Mouse (Mus musculus) embryonic facial prominence, embryonic 10.5 days (tissue): Measurements from ENCODE around the gene Clcn2. TPM values are rescaled to one million over a fixed set of nuclear protein-coding genes. Genes with fewer than 3 reads are reported as not detected.

ENCODE experiments used
- DNase-seq: peaks from one replicate; pipeline ENCODE4 v3.0.0-alpha.2; 2017; ENCODE audit warnings: low spot score
- H3K27ac ChIP-seq: fragments of 300-500 bp; sonication (generic); replicated peaks from 2 replicates; pipeline ENCODE4 v1.5.1; 2016; ENCODE audit warnings: mild to moderate bottlenecking
- H3K27me3 ChIP-seq: fragments of 300-500 bp; sonication (generic); replicated peaks from 2 replicates; pipeline ENCODE4 v1.6.1; 2016; ENCODE audit warnings: low read depth, mild to moderate bottlenecking; ENCODE audit not compliant: poor library complexity, severe bottlenecking
- H3K36me3 ChIP-seq: fragments of 300-500 bp; sonication (generic); replicated peaks from 2 replicates; pipeline ENCODE4 v1.6.1; 2016; ENCODE audit warnings: mild to moderate bottlenecking, moderate library complexity
- H3K4me1 ChIP-seq: fragments of 300-500 bp; sonication (generic); 2 replicates; pipeline ENCODE4 v1.6.1; 2016
- H3K4me3 ChIP-seq: fragments of 300-500 bp; sonication (generic); 2 replicates; pipeline ENCODE4 v1.5.1; 2016; ENCODE audit warnings: mild to moderate bottlenecking, moderate library complexity
- H3K9me3 ChIP-seq: fragments of 300-500 bp; sonication (generic); 2 replicates; pipeline ENCODE4 v1.6.1; 2016; ENCODE audit warnings: mild to moderate bottlenecking
- WGBS: fragments of 180-500 bp; shearing (Covaris S2); methylation state at CpG from one replicate; pipeline ENCODE4 v1.1.7; 2016; 5-methylcytosine and 5-hydroxymethylcytosine counted together
- polyA plus RNA-seq: library from polyadenylated mRNA; unstranded; fragments of >200 nt; fragmentation: Nextera tagmentation; extraction: Ambion mirVana; gene quantifications from 2 replicates; pipeline ENCODE4 v1.2.1, GENCODE M21; 2016

Gene Clcn2
- polyA plus RNA-seq = 13.9 and 15.9 TPM in 2 replicates

DNA sequence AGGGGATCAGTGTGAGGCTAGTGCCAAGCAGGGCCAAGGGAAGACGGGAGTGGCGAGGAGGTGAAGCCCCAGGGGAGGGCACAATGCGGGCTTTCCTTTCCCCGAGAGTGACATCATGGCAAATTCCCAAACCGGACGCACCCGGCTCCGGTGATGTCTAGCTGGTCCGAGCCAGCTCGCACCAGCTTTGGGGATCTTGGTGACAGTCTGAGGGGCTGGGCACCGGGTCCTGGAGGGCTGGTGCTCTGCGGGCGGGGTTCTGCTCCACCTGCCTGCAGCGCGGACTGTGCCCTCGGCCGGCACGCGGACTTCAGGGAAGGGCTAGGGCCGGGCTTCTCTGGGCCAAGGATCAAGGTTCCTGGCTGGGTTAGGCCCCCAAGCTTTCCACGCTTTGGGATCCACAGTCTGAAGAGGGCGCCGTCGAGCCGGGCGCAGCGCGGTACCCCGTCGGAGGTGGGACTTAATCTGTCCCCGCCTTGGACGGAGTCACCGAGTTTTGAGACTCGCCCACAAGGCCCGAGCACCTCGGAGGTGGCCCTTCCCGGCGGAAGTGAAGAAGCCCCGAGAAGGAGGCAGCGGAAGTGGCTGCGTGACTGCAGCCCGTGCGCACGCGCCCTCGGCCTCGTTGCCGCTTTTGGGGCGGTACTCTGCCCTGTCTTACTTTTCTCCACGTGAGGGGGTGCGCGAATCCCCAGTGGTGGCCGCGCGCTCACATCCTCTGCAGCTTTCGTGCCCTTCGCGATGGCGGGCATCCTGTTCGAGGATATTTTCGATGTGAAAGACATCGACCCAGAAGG lies at the start of gene Clcn2, which contains the start of gene Polr2h:
Gene Clcn2, minus strand, starts transcription at position 566 of the 797 bp plus-strand sequence.
Gene Polr2h, plus strand, starts transcription at position 485 of the 797 bp plus-strand sequence.
- no peaks in the 10 kb centered on the region; the same call in 1 of the 2 replicates for H3K27me3 ChIP-seq
- DNase-seq = peak; percentile 96
- H3K27ac ChIP-seq = peak within 1 kb of the TSS; percentile 93
- peaks cover 43% of the 10 kb centered on the region for H3K36me3 ChIP-seq
- peak within 1 kb of the TSS; percentile 77 for H3K4me3 ChIP-seq
- H3K9me3 ChIP-seq = no peaks in the 10 kb centered on the region
- peaks cover 53% of the 10 kb centered on the region for H3K4me1 ChIP-seq
- WGBS = under 1% methylated on average over 62 of the region's 62 CpGs

DNA sequence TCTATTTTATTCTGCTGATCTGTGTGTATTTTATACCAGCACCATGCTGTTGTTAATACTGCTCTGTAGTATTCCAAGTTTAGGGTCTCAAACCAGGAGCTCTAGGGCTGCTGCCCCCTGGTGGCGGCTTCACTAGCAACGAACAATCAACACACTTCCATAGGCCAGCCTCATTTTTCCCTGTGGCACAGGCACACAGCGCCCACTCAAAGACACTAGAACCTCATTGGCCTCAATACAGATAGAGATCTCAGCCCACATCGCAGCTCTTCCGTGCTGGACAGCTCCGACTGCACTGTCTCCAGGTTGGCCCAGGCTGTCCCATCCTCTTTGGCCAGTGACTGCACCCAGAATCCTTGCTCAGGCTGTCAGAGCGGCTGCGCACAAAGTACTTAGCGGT lies 47.7 kb upstream of the Clcn2 start:
- Histone ChIP-seq H3K27ac (no peak overlapping the region), H3K9me3 (no peaks in the 10 kb centered on the region), H3K36me3 (no peaks in the 10 kb centered on the region), H3K4me1 (no peaks in the 10 kb centered on the region), H3K4me3 (no peak overlapping the region), H3K27me3 (no peaks in the 10 kb centered on the region)
- WGBS = 46% methylated on average over 9 of the region's 9 CpGs
- peak; percentile 66 for DNase-seq

DNA sequence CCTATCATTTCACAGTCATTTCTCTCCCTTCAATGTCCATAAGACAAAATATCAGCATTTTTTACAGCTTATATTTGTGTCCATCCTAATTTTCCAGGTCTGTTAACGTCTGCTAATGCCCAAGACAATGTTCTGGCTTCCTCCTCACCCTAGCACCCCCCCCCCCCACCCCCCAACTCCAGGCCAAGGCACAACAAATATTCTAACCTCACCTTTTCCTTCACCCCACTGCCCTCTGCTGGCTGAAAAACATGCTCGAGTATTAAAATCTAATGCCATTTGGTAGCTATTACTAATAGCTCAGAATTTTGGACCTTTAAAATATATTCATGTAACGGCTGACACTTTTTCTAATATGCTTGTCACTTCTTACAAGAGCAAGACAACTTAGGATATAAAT lies 44.1 kb upstream of the Clcn2 start:
- Histone ChIP-seq H3K4me3 (no peak overlapping the region), H3K9me3 (no peaks in the 10 kb centered on the region), H3K27ac (no peak overlapping the region), H3K36me3 (no peaks in the 10 kb centered on the region), H3K27me3 (no peaks in the 10 kb centered on the region), H3K4me1 (no peaks in the 10 kb centered on the region)
- peak; percentile 49 for DNase-seq
- WGBS = 12% methylated on average over 3 of the region's 3 CpGs

DNA sequence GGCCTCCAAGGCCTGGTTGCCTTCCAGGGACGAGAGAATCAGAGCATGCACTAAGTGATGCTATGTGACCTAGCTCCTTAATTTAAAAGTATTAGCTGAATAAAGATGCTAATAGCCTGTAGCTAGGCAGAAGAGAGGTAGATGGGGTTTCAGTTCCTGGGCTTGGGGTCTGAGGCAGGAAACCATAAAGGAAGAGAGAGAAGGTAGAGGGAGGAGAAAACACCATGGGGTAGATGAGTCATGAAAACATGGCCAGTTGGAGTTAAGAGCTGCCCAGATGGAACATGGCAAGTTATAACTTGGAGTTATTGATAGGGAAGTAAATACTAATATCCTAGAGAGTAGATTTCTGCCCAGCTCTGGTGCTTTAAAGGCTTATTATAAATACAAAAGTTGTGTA lies 39.8 kb upstream of the Clcn2 start:
- WGBS = 73% methylated on average over 1 of the region's 1 CpGs
- no peaks in the 10 kb centered on the region for H3K4me1 ChIP-seq
- no peak overlapping the region for H3K4me3 ChIP-seq
- no peaks in the 10 kb centered on the region for H3K9me3 ChIP-seq
- no peaks in the 10 kb centered on the region for H3K36me3 ChIP-seq
- DNase-seq = no peak
- H3K27ac ChIP-seq = no peak overlapping the region
- no peaks in the 10 kb centered on the region for H3K27me3 ChIP-seq

DNA sequence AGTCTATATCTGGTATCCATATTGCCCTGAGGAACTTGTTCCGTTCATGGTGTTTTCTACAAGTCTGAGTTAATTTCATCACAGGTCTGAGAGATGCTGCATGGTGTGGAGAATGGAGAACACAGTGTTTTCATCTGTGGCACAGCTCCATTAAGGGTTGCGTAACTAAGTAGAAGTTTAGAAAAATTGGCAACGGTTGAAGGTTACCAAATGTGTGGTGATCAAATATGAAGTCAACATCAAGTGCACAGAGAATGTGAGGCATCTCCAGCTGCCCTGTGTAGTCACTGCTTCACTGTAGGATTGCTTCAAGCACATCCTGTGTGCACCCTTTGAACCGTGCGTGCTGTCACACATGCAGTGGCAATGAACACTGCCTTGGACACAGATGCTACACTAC lies 38.5 kb upstream of the Clcn2 start:
- 95% methylated on average over 5 of the region's 5 CpGs for WGBS
- no peak for DNase-seq
- Histone ChIP-seq H3K9me3 (no peaks in the 10 kb centered on the region), H3K4me3 (no peak overlapping the region), H3K4me1 (no peaks in the 10 kb centered on the region), H3K27ac (no peak overlapping the region), H3K36me3 (no peaks in the 10 kb centered on the region), H3K27me3 (no peaks in the 10 kb centered on the region)

DNA sequence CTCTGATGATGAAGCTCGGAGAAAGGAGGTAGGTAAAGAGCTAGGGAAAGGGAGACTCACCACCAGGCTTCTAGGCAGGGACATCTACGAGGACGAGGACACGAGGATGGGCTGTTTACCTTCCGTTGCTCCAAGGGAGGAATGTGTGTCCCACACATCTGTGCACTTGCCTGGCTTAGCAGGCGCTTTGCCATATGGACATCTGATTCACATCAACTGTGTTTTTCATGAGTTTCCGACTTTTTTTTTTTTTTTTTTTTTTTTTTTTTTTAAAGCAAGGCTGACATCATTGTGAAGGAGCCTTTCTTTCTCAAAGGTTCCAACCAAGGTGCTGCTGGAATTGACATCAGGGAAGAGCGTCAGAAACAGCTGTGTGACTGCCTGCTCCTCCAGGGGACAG lies 33.0 kb upstream of the Clcn2 start:
- no peak for DNase-seq
- no peaks in the 10 kb centered on the region for H3K9me3 ChIP-seq
- no peaks in the 10 kb centered on the region for H3K27me3 ChIP-seq
- no peak overlapping the region for H3K4me3 ChIP-seq
- no peak overlapping the region for H3K27ac ChIP-seq
- no peaks in the 10 kb centered on the region for H3K36me3 ChIP-seq
- 52% methylated on average over 8 of the region's 8 CpGs for WGBS
- no peaks in the 10 kb centered on the region for H3K4me1 ChIP-seq

DNA sequence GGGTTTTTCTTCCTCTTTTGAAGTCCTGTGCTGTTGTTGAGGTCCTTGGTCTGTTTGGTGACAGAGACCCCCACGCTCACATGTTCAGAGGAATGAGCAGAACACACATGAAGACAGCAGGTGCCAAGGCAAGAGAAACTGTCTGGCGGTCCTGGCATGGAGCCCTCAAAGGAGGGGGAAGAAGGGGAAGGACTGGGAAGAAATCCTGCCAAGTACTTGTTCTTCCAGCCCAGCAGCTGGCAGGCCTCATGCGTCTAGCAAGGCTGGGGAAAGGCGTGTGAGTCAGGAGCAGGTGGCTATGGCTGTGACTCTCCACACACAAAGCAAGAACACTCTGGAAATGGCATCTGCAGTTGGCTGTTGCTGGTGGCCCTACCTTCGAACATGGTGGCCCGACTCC lies 29.1 kb upstream of the Clcn2 start:
- Histone ChIP-seq H3K4me3 (no peak overlapping the region), H3K4me1 (no peaks in the 10 kb centered on the region), H3K27me3 (no peaks in the 10 kb centered on the region), H3K9me3 (no peaks in the 10 kb centered on the region), H3K27ac (no peak overlapping the region), H3K36me3 (no peaks in the 10 kb centered on the region)
- no peak for DNase-seq
- 82% methylated on average over 6 of the region's 6 CpGs for WGBS

DNA sequence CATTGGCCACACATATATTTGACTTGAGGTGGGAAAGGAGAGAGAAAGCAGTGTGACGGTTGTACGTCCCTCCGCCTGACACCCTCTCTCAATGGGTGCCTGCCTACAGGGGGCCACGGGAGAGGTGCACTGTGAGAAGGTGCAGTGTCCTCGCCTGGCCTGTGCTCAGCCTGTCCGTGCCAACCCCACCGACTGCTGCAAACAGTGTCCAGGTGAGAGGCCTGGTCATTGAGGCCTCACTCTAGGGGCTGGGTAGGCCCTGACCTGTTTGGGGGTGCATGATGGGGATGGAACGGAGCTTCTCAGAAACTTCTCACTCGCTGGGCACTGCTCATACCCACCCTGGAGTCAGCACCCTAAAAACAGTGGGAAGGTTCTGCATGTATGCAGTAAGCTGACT lies 22.3 kb upstream of the Clcn2 start:
- WGBS = 90% methylated on average over 9 of the region's 9 CpGs
- no peaks in the 10 kb centered on the region for H3K36me3 ChIP-seq
- DNase-seq = no peak
- peaks cover 36% of the 10 kb centered on the region for H3K27me3 ChIP-seq
- no peak overlapping the region for H3K27ac ChIP-seq
- no peaks in the 10 kb centered on the region for H3K4me1 ChIP-seq
- H3K9me3 ChIP-seq = no peaks in the 10 kb centered on the region
- no peak overlapping the region for H3K4me3 ChIP-seq

DNA sequence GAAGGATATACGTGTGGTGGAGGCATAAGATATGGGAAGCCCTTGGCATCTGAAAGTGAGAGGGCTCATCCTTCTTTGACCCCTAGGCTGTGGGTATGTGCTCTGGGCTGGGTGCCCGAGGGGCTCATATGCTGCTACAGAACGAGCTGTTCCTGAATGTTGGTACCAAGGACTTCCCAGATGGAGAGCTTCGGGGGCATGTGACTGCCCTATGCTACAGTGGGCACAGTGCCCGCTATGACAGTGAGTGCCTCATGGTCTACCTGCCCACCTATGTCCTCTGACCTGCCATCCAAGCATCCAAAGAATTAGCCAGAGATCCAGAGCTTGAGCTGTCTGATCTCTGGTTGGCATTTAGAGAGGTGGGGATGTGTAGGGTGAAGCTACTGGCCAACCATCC lies 19.3 kb upstream of the Clcn2 start:
- H3K4me3 ChIP-seq = no peak overlapping the region
- H3K36me3 ChIP-seq = no peaks in the 10 kb centered on the region
- H3K27me3 ChIP-seq = peaks cover 62% of the 10 kb centered on the region
- H3K27ac ChIP-seq = no peak overlapping the region
- no peaks in the 10 kb centered on the region for H3K9me3 ChIP-seq
- 81% methylated on average over 5 of the region's 5 CpGs for WGBS
- DNase-seq = no peak
- H3K4me1 ChIP-seq = peaks cover 26% of the 10 kb centered on the region

DNA sequence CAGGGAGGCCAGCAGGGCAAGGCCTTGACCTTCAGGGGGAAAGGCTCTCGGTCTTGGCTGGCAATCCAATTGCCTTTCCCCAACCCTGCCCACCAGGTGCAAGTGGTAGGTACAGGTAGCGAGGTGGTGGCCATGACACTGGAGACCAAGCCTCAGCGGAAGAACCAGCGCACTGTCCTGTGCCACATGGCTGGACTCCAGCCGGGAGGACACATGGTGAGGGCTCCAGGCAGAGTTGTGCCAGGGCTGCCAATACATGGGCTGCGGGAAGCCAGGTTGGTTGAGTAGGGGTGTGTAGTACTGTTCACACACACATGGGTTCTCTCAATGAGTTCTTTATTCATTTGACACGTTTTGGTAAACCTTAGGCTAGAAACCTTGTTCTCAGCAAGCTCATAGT lies 18.6 kb upstream of the Clcn2 start:
- Histone ChIP-seq H3K27me3 (peaks cover 67% of the 10 kb centered on the region), H3K27ac (no peak overlapping the region), H3K4me1 (peaks cover 29% of the 10 kb centered on the region), H3K4me3 (no peak overlapping the region), H3K36me3 (no peaks in the 10 kb centered on the region), H3K9me3 (no peaks in the 10 kb centered on the region)
- WGBS = 87% methylated on average over 7 of the region's 7 CpGs
- no peak for DNase-seq

DNA sequence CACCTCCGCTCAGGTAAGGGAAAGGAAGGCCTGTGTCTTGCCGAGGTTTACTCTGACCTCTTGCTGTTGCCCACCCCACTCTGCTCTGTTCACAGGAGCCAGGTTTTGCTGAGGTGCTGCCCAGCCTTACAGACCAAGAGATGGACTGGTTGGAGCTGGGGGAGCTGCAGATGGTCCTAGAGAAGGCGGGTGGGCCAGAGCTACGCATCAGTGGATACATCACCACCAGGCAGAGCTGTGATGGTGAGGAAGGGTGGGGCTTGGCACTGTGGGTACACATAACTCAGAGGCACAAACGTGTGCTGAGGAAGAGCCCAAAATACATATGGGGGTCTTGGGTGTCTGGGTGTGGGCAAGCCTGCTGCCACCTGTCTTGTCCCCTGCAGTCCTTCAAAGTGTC lies 18.1 kb upstream of the Clcn2 start:
- Histone ChIP-seq H3K27ac (no peak overlapping the region), H3K36me3 (no peaks in the 10 kb centered on the region), H3K9me3 (no peaks in the 10 kb centered on the region), H3K4me3 (no peak overlapping the region), H3K4me1 (peaks cover 29% of the 10 kb centered on the region), H3K27me3 (peaks cover 68% of the 10 kb centered on the region)
- DNase-seq = no peak
- 80% methylated on average over 5 of the region's 5 CpGs for WGBS

DNA sequence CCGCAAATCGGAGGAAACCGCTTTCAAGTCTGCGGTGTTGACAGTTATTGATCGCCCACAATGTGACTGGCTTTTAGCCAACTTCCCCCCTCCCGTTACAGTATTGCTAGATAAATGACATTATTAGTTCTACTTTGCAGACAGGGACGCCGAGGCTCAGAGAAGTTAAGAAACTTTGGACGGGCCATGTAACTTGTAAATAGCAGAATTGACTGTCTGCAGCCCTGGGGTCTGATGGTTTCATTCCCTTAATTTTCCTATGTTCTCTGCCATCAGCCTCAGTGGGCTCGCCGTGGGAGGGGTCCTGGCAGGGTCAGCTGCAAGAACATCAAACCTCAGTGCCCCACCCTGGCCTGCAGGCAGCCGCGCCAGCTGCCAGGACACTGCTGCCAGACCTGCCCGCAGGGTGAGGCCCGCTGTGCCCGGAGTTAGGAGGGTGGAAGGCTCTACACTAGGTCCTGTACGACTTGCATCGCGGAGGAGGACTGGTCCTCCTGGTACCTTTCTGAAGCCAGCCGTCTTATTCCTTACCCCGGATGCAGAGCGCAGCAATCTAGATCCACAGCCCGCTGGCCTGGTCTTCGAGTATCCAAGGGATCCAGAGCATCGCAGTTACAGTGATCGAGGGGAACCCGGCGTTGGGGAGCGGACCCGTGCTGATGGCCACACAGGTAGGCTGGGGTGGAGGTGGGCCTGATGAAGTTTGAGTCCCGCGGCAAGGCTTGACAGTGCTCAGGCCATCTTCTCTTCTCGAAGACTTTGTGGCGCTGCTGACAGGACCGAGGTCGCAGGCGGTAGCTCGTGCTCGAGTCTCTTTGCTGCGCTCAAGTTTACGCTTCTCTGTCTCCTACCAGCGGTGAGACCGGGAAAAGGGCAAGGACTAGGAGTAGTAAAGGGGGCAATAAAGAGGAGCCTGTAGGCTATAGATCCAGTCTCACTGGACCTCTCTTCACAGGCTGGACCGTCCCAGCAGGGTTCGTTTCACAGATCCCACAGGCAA lies 16.5 kb upstream of the Clcn2 start, which contains the start of gene Thpo:
Gene Thpo, minus strand, starts transcription at position 781 of the 1,000 bp plus-strand sequence.
- H3K27ac ChIP-seq = peak within 1 kb of the TSS; percentile 91
- 2% methylated on average over 45 of the region's 45 CpGs for WGBS
- peak within 1 kb of the TSS; percentile 76 for H3K4me3 ChIP-seq
- DNase-seq = peak; percentile 44
- H3K36me3 ChIP-seq = no peaks in the 10 kb centered on the region
- peaks cover 80% of the 10 kb centered on the region for H3K27me3 ChIP-seq
- no peaks in the 10 kb centered on the region for H3K9me3 ChIP-seq
- peaks cover 41% of the 10 kb centered on the region for H3K4me1 ChIP-seq
